Mouse (Mus musculus) small intestine, adult 2 months (tissue): ENCODE results near the gene Gprc5d.

Experiments used
- CTCF ChIP-seq: fragments of 200-500 bp; IDR thresholded peaks from 2 replicates; pipeline ENCODE4 v1.5.1; 2012; ENCODE audit warnings: low read depth, mild to moderate bottlenecking, control low read depth, inconsistent platforms, low read length, moderate library complexity, mixed read lengths; ENCODE audit not compliant: insufficient replicate concordance, insufficient read length; ENCODE audit errors: extremely low read depth
- POLR2A ChIP-seq: fragments of 200-500 bp; IDR thresholded peaks from 2 replicates; pipeline ENCODE4 v1.6.1; 2012; ENCODE audit warnings: low read depth, mild to moderate bottlenecking, control low read depth, inconsistent platforms, low read length, moderate library complexity

DNA sequence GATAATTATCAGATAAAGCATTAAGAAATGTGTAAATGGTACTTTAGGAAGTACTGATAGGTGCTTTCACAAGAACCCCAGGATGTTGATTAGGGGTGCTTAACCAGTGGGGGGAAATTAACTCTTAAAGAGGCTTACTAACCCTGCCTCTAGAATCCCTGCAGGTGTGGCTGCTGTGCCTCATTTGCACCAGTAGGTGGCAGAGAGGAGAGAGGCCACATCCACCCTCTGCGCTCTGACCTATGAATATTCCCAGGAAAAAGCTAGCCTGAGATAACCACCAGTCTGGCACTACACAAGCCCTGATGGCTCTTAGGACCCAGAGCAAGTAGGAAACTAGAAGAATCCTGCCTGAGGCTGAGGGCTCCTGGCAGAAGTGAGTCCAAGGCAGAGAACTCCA is 30.4 kb upstream of the Gprc5d start:
- TF ChIP-seq CTCF (peak; percentile 69; the same call in 1 of the 2 replicates), POLR2A (no peak)
